Comparison of ENCODE assay signal across 9 mouse cellular contexts in the genomic region with DNA sequence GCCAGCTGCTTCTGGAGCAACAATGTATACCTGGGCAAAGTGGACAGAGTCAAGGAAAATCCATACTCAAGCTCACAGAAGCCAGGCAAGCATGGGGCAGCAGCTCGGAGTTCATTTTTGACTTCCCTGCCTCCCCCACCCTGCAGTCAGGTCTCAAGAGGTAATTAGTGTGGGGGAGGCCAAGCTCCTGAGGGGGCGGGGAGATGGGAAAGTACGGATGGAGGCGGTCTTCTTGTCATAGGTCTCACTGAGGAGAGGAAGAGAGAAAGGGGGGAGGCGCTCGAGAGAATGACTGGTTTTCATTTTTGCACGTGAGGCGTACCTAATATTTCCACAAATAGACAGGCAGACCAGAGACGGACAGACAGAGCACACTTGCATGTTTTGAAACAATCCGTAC. TPM values are rescaled to one million over a fixed set of nuclear protein-coding genes. Genes with fewer than 3 reads are reported as not detected.
DNase-seq lines count a peak whose midpoint lies in the region; ATAC-seq and TF ChIP-seq lines count a peak whose summit lies in the region.
"Had no signal": no experiment of that assay in that cellular context is flagged by ENCODE, and none has a peak within 500 bp of the region (broad histone marks: within the 10 kb centered on the region; RNA-seq: fewer than 3 reads in every experiment).

No protein-coding gene starts in this region.

- TF ChIP-seq CTCF in liver, postnatal 0 days (IDR thresholded peaks at IDR 0.05; ENCODE audit: low read depth), result no peak
- no peak for TF ChIP-seq CTCF in embryonic fibroblast, embryonic 13.5 days (IDR thresholded peaks at IDR 0.05; ENCODE audit: borderline replicate concordance, insufficient read depth, low read length)

- no peak overlapping the region for H3K27ac ChIP-seq in liver, embryonic 12.5 days
- H3K27ac ChIP-seq in liver, postnatal 0 days (ENCODE audit: low read depth), result no peak overlapping the region
- no peak overlapping the region for H3K27ac ChIP-seq in embryonic fibroblast, embryonic 13.5 days (ENCODE audit: insufficient read depth, low read length)
- H3K27ac ChIP-seq in neural tube, embryonic 11.5 days (ENCODE audit: low read depth, low read length), result no peak overlapping the region
- H3K27ac ChIP-seq: liver, embryonic 14.5 days had no signal

- no peak for TF ChIP-seq POLR2A in embryonic fibroblast, embryonic 13.5 days (IDR thresholded peaks at IDR 0.05; ENCODE audit: low read depth, low read length)

- 11% methylated on average over 10 of the region's 10 CpGs for WGBS in liver, embryonic 12.5 days (ENCODE audit: insufficient replicate concordance)
- 9% methylated on average over 10 of the region's 10 CpGs for WGBS in liver, postnatal 0 days (ENCODE audit: insufficient replicate concordance)
- 11% methylated on average over 10 of the region's 10 CpGs for WGBS in neural tube, embryonic 11.5 days

- H3K36me3 ChIP-seq in liver, embryonic 12.5 days, result no peaks in the 10 kb centered on the region
- H3K36me3 ChIP-seq in liver, postnatal 0 days (replicated peaks; ENCODE audit: insufficient read depth, low read length), result no peaks in the 10 kb centered on the region
- no peaks in the 10 kb centered on the region for H3K36me3 ChIP-seq in neural tube, embryonic 11.5 days (ENCODE audit: control insufficient read depth, insufficient read depth, low read length)

- no peak overlapping the region for H3K4me3 ChIP-seq in liver, embryonic 12.5 days
- H3K4me3 ChIP-seq in liver, postnatal 0 days (ENCODE audit: low read depth, low read length), result no peak overlapping the region
- H3K4me3 ChIP-seq in embryonic fibroblast, embryonic 13.5 days (ENCODE audit: insufficient read depth, low read length), result peak overlapping the region; percentile 61; the same call in 1 of the 2 replicates
- peak overlapping the region; percentile 56 for H3K4me3 ChIP-seq in neural tube, embryonic 11.5 days (ENCODE audit: low read depth, low read length)

- no peak for DNase-seq in liver, postnatal 0 days
- DNase-seq in layer of hippocampus, adult 18-20 months (ENCODE audit: low spot score in 2 of 2), result peak; percentile 21 to 59
- peak; percentile 11 for DNase-seq in neural tube, embryonic 11.5 days (ENCODE audit: low spot score)
- DNase-seq in thymus, postnatal 25 days, result no peak
- no peak for DNase-seq in thymus, postnatal 36 days
- DNase-seq in B cell, adult 2 months, result no peak

- no peak overlapping the region for H3K9ac ChIP-seq in liver, embryonic 12.5 days
- H3K9ac ChIP-seq in liver, postnatal 0 days (replicated peaks), result no peak overlapping the region
- no peak overlapping the region for H3K9ac ChIP-seq in neural tube, embryonic 11.5 days (ENCODE audit: low read length)
- H3K9ac ChIP-seq: liver, embryonic 14.5 days had no signal

- no peaks in the 10 kb centered on the region for H3K4me1 ChIP-seq in liver, embryonic 12.5 days
- peaks cover 8% of the 10 kb centered on the region for H3K4me1 ChIP-seq in liver, postnatal 0 days (ENCODE audit: insufficient read depth)
- H3K4me1 ChIP-seq in embryonic fibroblast, embryonic 13.5 days (ENCODE audit: control insufficient read depth, insufficient read depth, low read length), result no peaks in the 10 kb centered on the region
- peaks cover 5% of the 10 kb centered on the region; the same call in 1 of the 2 replicates for H3K4me1 ChIP-seq in neural tube, embryonic 11.5 days (ENCODE audit: control insufficient read depth, insufficient read depth, low read length)

- no peak for TF ChIP-seq EP300 in liver, postnatal 0 days (IDR thresholded peaks at IDR 0.05; ENCODE audit: low read depth)

- peak overlapping the region; percentile 69 for H3K4me2 ChIP-seq in liver, embryonic 12.5 days
- no peak overlapping the region for H3K4me2 ChIP-seq in liver, postnatal 0 days (ENCODE audit: low read depth, low read length)
- peak overlapping the region; percentile 98; the same call in 1 of the 2 replicates for H3K4me2 ChIP-seq in neural tube, embryonic 11.5 days (ENCODE audit: low read depth)

- ATAC-seq in liver, embryonic 12.5 days, result no peak
- ATAC-seq in liver, postnatal 0 days, result no peak
- no peak for ATAC-seq in neural tube, embryonic 11.5 days (ENCODE audit: insufficient read depth, low FRiP score, low TSS enrichment)

- no peaks in the 10 kb centered on the region for H3K9me3 ChIP-seq in liver, embryonic 12.5 days (replicated peaks)
- no peaks in the 10 kb centered on the region for H3K9me3 ChIP-seq in liver, postnatal 0 days (ENCODE audit: low read length)
- H3K9me3 ChIP-seq in neural tube, embryonic 11.5 days (ENCODE audit: control insufficient read depth, low read length), result no peaks in the 10 kb centered on the region

- peaks cover 30% of the 10 kb centered on the region for H3K27me3 ChIP-seq in liver, embryonic 12.5 days (replicated peaks)
- H3K27me3 ChIP-seq in liver, postnatal 0 days (ENCODE audit: insufficient read depth, low read length), result peaks cover 21% of the 10 kb centered on the region
- peaks cover 23% of the 10 kb centered on the region for H3K27me3 ChIP-seq in neural tube, embryonic 11.5 days (ENCODE audit: control insufficient read depth, insufficient read depth, low read length)

RNA-seq across cellular contexts. Expression of a gene that starts 1.1 kb away (rescaled TPM):
- polyA plus RNA-seq in liver, embryonic 12.5 days (2016; fragmentation: Nextera tagmentation; extraction: Ambion mirVana), result 0.01 TPM in 2 replicates
- not detected in 2 replicates for polyA plus RNA-seq in liver, postnatal 0 days (2015; fragmentation: Nextera tagmentation; extraction: Ambion mirVana)
- polyA plus RNA-seq in embryonic fibroblast, embryonic 13.5 days (2011; ENCODE audit: insufficient read length, low read depth, missing spikeins), result 7.1 and 7.4 TPM in 2 replicates
- 100 to 1,000 TPM; 130 to 132 TPM for total RNA-seq in layer of hippocampus, adult 18-20 months (2021)
- polyA plus RNA-seq in neural tube, embryonic 11.5 days (2014; fragmentation: Nextera tagmentation; extraction: Ambion mirVana), result 0.73 and 0.93 TPM in 2 replicates

RNA-seq across cellular contexts. Expression of a gene that starts 1.3 kb away (rescaled TPM):
- 0.26 and 0.61 TPM in 2 replicates for polyA plus RNA-seq in liver, embryonic 12.5 days (2016; fragmentation: Nextera tagmentation; extraction: Ambion mirVana)
- polyA plus RNA-seq in liver, postnatal 0 days (2015; fragmentation: Nextera tagmentation; extraction: Ambion mirVana), result not detected in 2 replicates
- polyA plus RNA-seq in embryonic fibroblast, embryonic 13.5 days (2011; ENCODE audit: insufficient read length, low read depth, missing spikeins), result 4.1 and 5.0 TPM in 2 replicates
- 10 to 100 TPM; 82.2 to 86.3 TPM for total RNA-seq in layer of hippocampus, adult 18-20 months (2021)
- polyA plus RNA-seq in neural tube, embryonic 11.5 days (2014; fragmentation: Nextera tagmentation; extraction: Ambion mirVana), result 2.0 and 2.9 TPM in 2 replicates

Comparison
In these comparisons a context has a peak if more than half of its experiments do, and no peak if none do; other contexts are left out.
1. H3K4me3 ChIP-seq: peak in embryonic fibroblast, embryonic 13.5 days (single experiment) and neural tube, embryonic 11.5 days (single experiment); none in liver, embryonic 12.5 days (single experiment) and liver, postnatal 0 days (single experiment).
2. DNase-seq: peak in layer of hippocampus, adult 18-20 months (2 of 2) and neural tube, embryonic 11.5 days (single experiment); none in liver, postnatal 0 days (single experiment), thymus, postnatal 25 days (single experiment), thymus, postnatal 36 days (0 of 2) and B cell, adult 2 months (0 of 2).